Mouse (Mus musculus) thymus, adult 2 months (tissue): ENCODE measurements at regions not wholly inside any gene's neighbourhood (a gene's known extent, or its start where the extent isn't known, plus 50 kb on each side); places are given as distances from the start of the nearest gene placed in this dataset.

Experiments used
- CTCF ChIP-seq: fragments of 200-500 bp; IDR thresholded peaks from 2 replicates; pipeline ENCODE4 v1.5.1; 2012; ENCODE audit warnings: mild to moderate bottlenecking, control low read depth, low read length, moderate library complexity, borderline replicate concordance; ENCODE audit not compliant: control insufficient read depth, poor library complexity, insufficient read depth; ENCODE audit errors: extremely low read depth
- POLR2A ChIP-seq: fragments of 200-500 bp; IDR thresholded peaks from 2 replicates; pipeline ENCODE4 v1.6.1; 2012; ENCODE audit warnings: mild to moderate bottlenecking, low read length, control low read depth, moderate library complexity; ENCODE audit not compliant: control insufficient read depth, poor library complexity, insufficient read depth; ENCODE audit errors: extremely low read depth

DNA sequence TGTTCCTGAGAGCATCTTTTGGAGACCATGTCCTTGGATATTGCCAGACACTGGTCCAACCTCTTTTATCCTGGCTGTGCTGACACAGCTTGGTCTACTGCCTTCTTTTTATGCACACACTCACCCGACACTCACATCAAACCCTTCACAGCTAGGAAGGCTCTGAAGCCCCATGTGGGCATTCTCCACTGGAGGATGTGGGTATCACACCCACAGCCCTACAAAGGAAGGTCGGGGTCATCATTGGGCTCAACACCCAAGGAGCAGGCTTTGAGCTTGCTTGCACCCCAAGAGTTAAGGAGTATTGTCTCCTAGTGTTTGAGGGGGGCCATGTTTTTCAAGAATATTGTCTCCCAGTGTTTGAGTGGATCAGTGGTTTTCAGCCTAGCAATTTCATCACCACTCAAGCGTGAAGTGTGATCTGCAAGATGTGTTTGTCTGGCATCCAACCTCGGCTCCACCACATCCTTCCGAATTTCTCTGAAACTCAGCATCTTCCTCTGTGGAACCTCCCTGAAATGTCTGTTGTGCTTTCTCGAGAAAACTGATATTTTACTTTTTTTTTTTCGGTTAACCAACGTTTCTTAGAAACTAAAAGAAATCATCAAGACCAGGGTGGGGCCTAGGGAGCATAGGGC lies 297.2 kb upstream of the Zmiz1 start:
- TF ChIP-seq CTCF = no peak
- no peak for TF ChIP-seq POLR2A
